Mouse (Mus musculus) urinary bladder, postnatal 36 days (tissue): Measurements from ENCODE around the gene Lrrk1.
"Not testable (repeated sequence)": the region's sequence is repeated elsewhere in the genome, so short reads cannot be mapped to it uniquely, and the experiment has no call there.

Experiments used
- DNase-seq, 2 experiments: peaks; one replicate each; pipeline ENCODE4 v3.0.0; 2022; ENCODE audit warnings: low spot score in 2 of 2, mixed read lengths in 1 of 2

Gene Lrrk1

DNA sequence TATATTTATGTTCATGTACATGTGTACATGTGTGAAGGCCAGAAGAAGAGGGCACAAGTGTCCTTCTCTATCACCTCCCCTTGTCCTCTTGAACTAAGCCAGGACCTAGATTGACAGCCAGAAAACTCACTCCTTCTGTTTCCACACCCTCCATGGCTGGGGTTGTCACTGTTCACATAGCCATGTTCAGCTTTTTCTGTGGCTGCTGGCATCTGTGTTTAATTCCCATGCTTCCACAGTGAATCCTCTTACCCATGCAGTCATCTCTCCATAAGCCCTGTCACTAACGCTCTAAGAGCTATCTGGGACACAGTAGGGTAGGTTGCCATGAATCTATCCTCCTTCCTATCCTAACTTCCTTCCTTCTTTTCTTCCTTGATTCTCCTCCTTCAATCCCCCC lies 192.3 kb downstream of the Lrrk1 start:
- no peak for DNase-seq

- no peak for DNase-seq
Observed at GRCm38 (mm10) chr7:66194511-66194910, 193.6 kb downstream of the Lrrk1 start.

DNA sequence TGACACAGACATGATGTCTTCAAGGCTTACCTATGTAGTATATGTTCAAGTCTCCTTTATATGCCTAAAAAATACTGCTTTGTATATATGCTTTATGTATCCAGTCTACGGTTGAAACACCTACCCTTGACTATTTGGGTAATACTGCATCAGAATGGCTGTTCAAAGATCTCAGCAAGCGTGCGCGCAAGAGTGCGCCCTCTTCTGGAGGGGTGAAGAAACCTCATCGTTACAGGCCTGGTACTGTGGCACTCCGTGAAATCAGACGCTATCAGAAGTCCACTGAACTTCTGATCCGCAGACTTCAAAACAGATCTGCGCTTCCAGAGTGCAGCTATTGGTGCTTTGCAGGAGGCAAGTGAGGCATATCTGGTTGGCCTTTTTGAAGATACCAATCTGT lies 197.8 kb downstream of the Lrrk1 start:
- not testable (repeated sequence) for DNase-seq

- no peak for DNase-seq
Observed at GRCm38 (mm10) chr7:66187581-66188231, 200.4 kb downstream of the Lrrk1 start.

GRCm38 (mm10) chr7:66185370-66185769 lies 202.8 kb downstream of the Lrrk1 start:
- DNase-seq: no peak

DNA sequence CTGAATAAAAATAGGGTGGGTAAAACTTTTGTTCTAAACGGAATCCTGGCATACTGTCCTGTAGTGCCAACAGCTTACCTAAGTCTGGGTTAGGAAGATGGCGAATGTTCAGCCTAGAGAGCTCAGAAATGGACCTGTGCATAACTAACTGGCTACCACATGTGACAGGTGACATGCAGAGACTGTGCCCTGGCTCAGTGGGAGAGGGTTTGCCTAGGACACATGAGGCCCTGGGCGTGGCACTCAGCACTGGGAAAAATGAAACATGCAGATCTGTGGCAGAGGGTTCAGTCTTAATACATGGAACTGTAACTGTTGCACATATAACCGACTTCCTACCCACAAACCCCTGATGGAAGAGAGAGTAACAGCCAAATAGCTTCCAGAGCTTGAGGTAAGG lies 204.1 kb downstream of the Lrrk1 start:
- DNase-seq: no peak

DNA sequence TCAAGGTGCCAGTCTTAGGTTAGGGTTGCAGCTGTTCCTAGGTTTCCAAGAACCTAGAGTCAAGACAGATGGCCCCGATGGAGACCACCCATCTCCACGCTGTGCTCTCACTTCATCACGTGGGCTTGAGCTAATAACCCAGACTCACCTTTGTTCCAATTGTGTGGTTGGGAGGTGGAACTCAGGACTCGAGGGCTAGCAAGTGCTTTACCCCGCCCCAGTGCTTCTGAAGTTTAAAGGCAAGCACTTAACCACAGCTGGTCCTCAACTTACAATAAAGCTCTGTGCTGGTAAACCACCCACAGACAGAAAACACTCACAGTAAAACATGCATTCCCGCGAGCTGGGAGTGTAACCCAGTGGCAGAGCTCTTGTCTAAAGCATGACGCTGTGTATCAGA lies 204.7 kb downstream of the Lrrk1 start:
- DNase-seq: no peak

- DNase-seq: no peak
Observed at GRCm38 (mm10) chr7:66182075-66182715, 206.0 kb downstream of the Lrrk1 start.

DNA sequence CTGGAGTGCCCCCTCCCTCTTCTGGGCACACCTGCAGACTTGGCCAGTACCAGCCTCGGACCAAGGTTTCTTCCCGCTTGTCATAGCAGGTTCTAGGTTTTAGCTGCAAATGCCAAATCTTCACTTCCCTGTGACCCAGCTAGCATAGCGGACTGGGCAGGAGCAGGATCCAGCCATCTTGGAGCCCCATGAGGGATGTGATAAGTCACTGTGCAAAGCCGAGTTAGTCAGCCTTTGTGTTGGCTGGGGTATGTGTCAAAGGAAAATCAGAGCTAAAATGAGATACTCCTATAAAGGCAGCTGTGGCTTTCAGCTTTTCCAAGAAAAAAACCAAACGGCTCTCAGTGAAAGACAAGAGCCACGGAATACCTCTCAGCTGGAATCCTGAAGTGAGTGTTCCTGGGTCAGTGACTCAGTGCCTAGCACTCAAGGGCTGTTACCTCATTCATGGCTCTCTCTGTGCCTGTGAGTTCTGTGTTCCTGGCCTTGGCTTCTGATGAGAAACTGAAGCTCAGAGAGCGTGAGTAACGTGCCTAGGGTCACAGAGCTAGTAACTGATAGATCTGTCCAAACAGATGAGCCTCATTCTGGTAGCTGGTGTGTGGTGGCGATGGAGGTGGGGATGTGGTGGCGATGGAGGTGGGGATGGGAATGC lies 207.3 kb downstream of the Lrrk1 start:
- no peak for DNase-seq

DNA sequence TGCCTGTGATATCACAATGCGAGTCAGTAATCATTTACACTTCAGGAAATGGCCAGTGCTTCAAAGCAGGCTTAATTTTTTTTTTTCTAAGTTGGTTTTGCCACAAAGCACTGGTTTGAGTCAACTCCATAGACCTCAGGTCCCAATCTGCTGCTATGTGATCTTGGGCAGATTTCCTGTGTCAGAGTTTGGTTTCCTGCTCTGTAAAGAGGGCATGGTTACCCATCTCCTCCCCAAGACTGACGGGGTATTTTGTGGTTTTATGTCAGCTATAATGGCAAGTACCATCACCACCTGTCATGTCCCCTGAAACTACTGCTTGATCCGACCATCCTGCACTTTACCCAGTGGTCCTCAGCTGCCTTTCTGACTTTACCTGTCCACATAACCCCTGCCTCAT lies 207.9 kb downstream of the Lrrk1 start:
- DNase-seq: no peak

DNA sequence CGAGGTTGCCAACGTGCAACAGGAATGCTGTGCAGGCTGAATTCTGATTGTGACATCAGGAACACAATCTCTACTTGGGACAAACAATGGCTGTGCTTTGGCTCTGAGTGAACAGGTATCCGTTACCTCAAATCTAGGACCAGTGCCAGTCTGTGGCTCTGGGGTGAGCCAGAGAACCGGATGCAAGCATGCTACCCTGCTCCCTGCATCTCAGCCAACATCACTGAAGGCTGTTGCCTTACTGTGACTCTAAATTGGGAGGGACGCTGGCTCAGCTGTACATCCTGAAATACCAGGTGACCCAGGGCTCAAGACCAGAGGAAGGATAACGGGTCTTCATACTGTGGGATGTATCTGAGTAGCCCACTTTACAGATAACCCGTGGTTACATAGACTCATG lies 208.4 kb downstream of the Lrrk1 start:
- no peak for DNase-seq

DNA sequence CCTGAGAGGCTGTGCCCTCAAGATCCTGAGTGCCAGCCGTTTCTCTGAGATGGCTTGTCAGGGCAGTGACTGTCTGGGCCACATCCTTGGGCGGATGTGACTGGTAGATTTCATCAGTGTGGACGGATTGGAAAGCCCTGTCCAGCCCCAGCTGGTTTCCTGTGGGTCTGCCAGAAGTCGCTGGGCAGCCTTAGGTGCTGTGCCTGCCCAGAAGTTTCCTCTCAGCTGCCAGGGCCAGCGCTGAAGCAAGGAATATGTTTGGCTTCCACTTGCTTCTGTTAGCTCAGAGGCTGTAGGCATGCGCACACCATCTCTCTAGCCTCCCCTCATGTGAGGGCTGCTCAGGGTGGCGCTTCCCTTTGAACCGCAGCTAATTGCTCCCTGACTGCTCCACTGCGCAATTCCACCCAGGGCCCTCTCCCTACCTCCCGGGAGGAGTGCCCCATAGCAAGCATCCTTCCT lies 209.0 kb downstream of the Lrrk1 start:
- peak in 1 of 2 experiments; percentile 35 for DNase-seq

- DNase-seq: no peak
Observed at GRCm38 (mm10) chr7:66178101-66178500, 210.0 kb downstream of the Lrrk1 start.

GRCm38 (mm10) chr7:66176929-66177328 lies 211.2 kb downstream of the Lrrk1 start:
- no peak for DNase-seq
